In the genomic region with DNA sequence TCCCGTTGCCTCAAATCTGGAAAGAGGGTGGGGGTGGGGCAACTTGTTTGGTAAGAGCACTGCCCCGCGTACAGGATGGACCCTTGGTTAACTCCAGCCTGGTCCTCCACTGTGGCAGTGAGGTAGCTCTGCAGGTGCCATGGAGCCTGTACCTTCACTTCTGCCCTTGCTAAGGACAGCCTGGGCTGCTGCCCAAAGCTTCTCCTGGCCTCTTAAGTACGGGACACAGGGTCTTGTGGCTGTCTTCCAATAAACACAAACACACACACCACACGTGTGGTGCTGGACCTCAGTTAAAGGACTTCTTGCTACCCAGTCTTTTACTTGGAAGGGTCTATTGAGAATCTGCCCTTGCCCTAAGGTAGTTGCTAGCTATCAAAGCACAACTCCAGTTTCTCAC, we compare ENCODE assay signal across 9 mouse cellular contexts. TPM values are rescaled to one million over a fixed set of nuclear protein-coding genes. Genes with fewer than 3 reads are reported as not detected.
A peak's percentile ranks its signal among the peaks of the same experiment; 100 is the strongest.
DNase-seq lines count a peak whose midpoint lies in the region; ATAC-seq lines count a peak whose summit lies in the region.
"Had no signal": no experiment of that assay in that cellular context is flagged by ENCODE, and none has a peak within 500 bp of the region (broad histone marks: within the 10 kb centered on the region; RNA-seq: fewer than 3 reads in every experiment).

No protein-coding gene starts in this region.

- WGBS in heart, embryonic 15.5 days: 21% methylated on average over 5 of the region's 5 CpGs
- WGBS in hindbrain, embryonic 16.5 days: 9% methylated on average over 5 of the region's 5 CpGs
- WGBS in midbrain, embryonic 15.5 days: 13% methylated on average over 5 of the region's 5 CpGs

- H3K4me3 ChIP-seq in heart, embryonic 15.5 days: peak overlapping the region; percentile 83; the same call in 1 of the 2 replicates
- H3K4me3 ChIP-seq in hindbrain, embryonic 16.5 days (ENCODE audit: low read length): peak overlapping the region; percentile 75; the same call in 1 of the 2 replicates
- H3K4me3 ChIP-seq in midbrain, embryonic 15.5 days: no peak overlapping the region

- ATAC-seq in heart, embryonic 15.5 days (replicated peaks; ENCODE audit: insufficient number of reproducible peaks, insufficient read depth, low FRiP score, low read depth): no peak
- ATAC-seq in hindbrain, embryonic 16.5 days: no peak
- ATAC-seq in midbrain, embryonic 15.5 days (replicated peaks): no peak
- no peak for ATAC-seq in erythroid progenitor cell, adult 5-6 weeks (replicated peaks; ENCODE audit: low FRiP score, poor library complexity, severe bottlenecking)

- 0 out of 2 replicates have a peak overlapping the region, but pooled peaks have one; percentile 6 for H3K9ac ChIP-seq in heart, embryonic 15.5 days
- H3K9ac ChIP-seq in hindbrain, embryonic 16.5 days (ENCODE audit: low read depth, low read length): no peak overlapping the region
- H3K9ac ChIP-seq in midbrain, embryonic 15.5 days: no peak overlapping the region

- no peaks in the 10 kb centered on the region for H3K36me3 ChIP-seq in heart, embryonic 15.5 days
- 0 out of 2 replicates have a peak, but pooled peaks cover 3% of the 10 kb centered on the region for H3K36me3 ChIP-seq in hindbrain, embryonic 16.5 days (ENCODE audit: control insufficient read depth, insufficient read depth, low read length)
- H3K36me3 ChIP-seq in midbrain, embryonic 15.5 days (replicated peaks): no peaks in the 10 kb centered on the region

- H3K27ac ChIP-seq in heart, embryonic 15.5 days: no peak overlapping the region
- H3K27ac ChIP-seq in hindbrain, embryonic 16.5 days (ENCODE audit: low read depth, low read length): no peak overlapping the region
- H3K27ac ChIP-seq in midbrain, embryonic 15.5 days: no peak overlapping the region
- H3K27ac ChIP-seq: left cerebral cortex, adult 2 months had no signal

- DNase-seq in heart, postnatal 4 days: no peak
- peak; percentile 48 for DNase-seq in NIH3T3 (ENCODE audit: low read depth)
- DNase-seq in left cerebral cortex, adult 9 months (ENCODE audit: low spot score in 2 of 2): no peak
- DNase-seq in embryo, embryonic 11 days: no peak

- H3K27me3 ChIP-seq in heart, embryonic 15.5 days: no peaks in the 10 kb centered on the region
- peaks cover 8% of the 10 kb centered on the region for H3K27me3 ChIP-seq in hindbrain, embryonic 16.5 days (replicated peaks; ENCODE audit: control insufficient read depth, insufficient read depth, low read length)
- 0 out of 2 replicates have a peak, but pooled peaks cover 5% of the 10 kb centered on the region for H3K27me3 ChIP-seq in midbrain, embryonic 15.5 days (replicated peaks)

- no peaks in the 10 kb centered on the region for H3K9me3 ChIP-seq in heart, embryonic 15.5 days (replicated peaks)
- H3K9me3 ChIP-seq in hindbrain, embryonic 16.5 days (ENCODE audit: control insufficient read depth, low read length): no peaks in the 10 kb centered on the region
- no peaks in the 10 kb centered on the region for H3K9me3 ChIP-seq in midbrain, embryonic 15.5 days

- H3K4me1 ChIP-seq in heart, embryonic 15.5 days (replicated peaks): peaks cover 50% of the 10 kb centered on the region
- H3K4me1 ChIP-seq in hindbrain, embryonic 16.5 days (ENCODE audit: control insufficient read depth, insufficient read depth, low read depth, low read length): peaks cover 24% of the 10 kb centered on the region
- H3K4me1 ChIP-seq in midbrain, embryonic 15.5 days: peaks cover 39% of the 10 kb centered on the region

- peak overlapping the region; percentile 90 for H3K4me2 ChIP-seq in heart, embryonic 15.5 days
- peak overlapping the region; percentile 91 for H3K4me2 ChIP-seq in hindbrain, embryonic 16.5 days (ENCODE audit: low read length)
- H3K4me2 ChIP-seq in midbrain, embryonic 15.5 days: peak overlapping the region; percentile 86; the same call in 1 of the 2 replicates

RNA-seq across cellular contexts. Expression of a gene that starts 2.5 kb away (rescaled TPM):
- 95.0 and 152 TPM in 2 replicates for polyA plus RNA-seq in heart, embryonic 15.5 days (2015; fragmentation: Nextera tagmentation; extraction: Ambion mirVana)
- 10 to 100 TPM; 54.8 to 59.1 TPM for total RNA-seq in heart, postnatal 4 days (2021)
- polyA plus RNA-seq in hindbrain, embryonic 16.5 days (2015; fragmentation: Nextera tagmentation; extraction: Ambion mirVana): 144 and 155 TPM in 2 replicates
- 138 and 141 TPM in 2 replicates for polyA plus RNA-seq in midbrain, embryonic 15.5 days (2015; fragmentation: Nextera tagmentation; extraction: Ambion mirVana)
- 40.7 and 57.7 TPM in 2 replicates for total RNA-seq in erythroid progenitor cell, adult 5-6 weeks (2015; ENCODE audit: low replicate concordance)
- total RNA-seq in erythroid progenitor cell, adult 5-6 weeks (2017; ENCODE audit: low replicate concordance): 21.2 and 30.6 TPM in 2 replicates

RNA-seq across cellular contexts. Expression of a gene that starts 6.7 kb away (rescaled TPM):
- 14.5 and 23.0 TPM in 2 replicates for polyA plus RNA-seq in heart, embryonic 15.5 days (2015; fragmentation: Nextera tagmentation; extraction: Ambion mirVana)
- total RNA-seq in heart, postnatal 4 days (2021): 1 to 10 TPM; 8.7 to 8.8 TPM
- 77.2 and 83.3 TPM in 2 replicates for polyA plus RNA-seq in hindbrain, embryonic 16.5 days (2015; fragmentation: Nextera tagmentation; extraction: Ambion mirVana)
- polyA plus RNA-seq in midbrain, embryonic 15.5 days (2015; fragmentation: Nextera tagmentation; extraction: Ambion mirVana): 57.0 and 59.5 TPM in 2 replicates
- 2.9 and 6.8 TPM in 2 replicates for total RNA-seq in erythroid progenitor cell, adult 5-6 weeks (2015; ENCODE audit: low replicate concordance)
- 3.1 and 14.1 TPM in 2 replicates for total RNA-seq in erythroid progenitor cell, adult 5-6 weeks (2017; ENCODE audit: low replicate concordance)

RNA-seq across cellular contexts. Expression of a gene that starts 37.6 kb away (rescaled TPM):
- polyA plus RNA-seq in heart, embryonic 15.5 days (2015; fragmentation: Nextera tagmentation; extraction: Ambion mirVana): 0.05 and 0.36 TPM in 2 replicates
- total RNA-seq in heart, postnatal 4 days (2021): under 1 TPM in 1 of 2 experiments, not detected in 1; 0.07 TPM
- polyA plus RNA-seq in hindbrain, embryonic 16.5 days (2015; fragmentation: Nextera tagmentation; extraction: Ambion mirVana): 9.3 and 10.0 TPM in 2 replicates
- polyA plus RNA-seq in midbrain, embryonic 15.5 days (2015; fragmentation: Nextera tagmentation; extraction: Ambion mirVana): 10.7 and 10.9 TPM in 2 replicates
- total RNA-seq in erythroid progenitor cell, adult 5-6 weeks (2015; ENCODE audit: low replicate concordance): not detected in 2 replicates
- not detected in 2 replicates for total RNA-seq in erythroid progenitor cell, adult 5-6 weeks (2017; ENCODE audit: low replicate concordance)
